Mouse (Mus musculus): Measurements from ENCODE around the gene Triml1. TPM values are rescaled to one million over a fixed set of nuclear protein-coding genes. Genes with fewer than 3 reads are reported as not detected.

Triml1 gene
- polyA plus RNA-seq (2015; fragmentation: Nextera tagmentation; extraction: Ambion mirVana) = not detected in 2 replicates

DNA sequence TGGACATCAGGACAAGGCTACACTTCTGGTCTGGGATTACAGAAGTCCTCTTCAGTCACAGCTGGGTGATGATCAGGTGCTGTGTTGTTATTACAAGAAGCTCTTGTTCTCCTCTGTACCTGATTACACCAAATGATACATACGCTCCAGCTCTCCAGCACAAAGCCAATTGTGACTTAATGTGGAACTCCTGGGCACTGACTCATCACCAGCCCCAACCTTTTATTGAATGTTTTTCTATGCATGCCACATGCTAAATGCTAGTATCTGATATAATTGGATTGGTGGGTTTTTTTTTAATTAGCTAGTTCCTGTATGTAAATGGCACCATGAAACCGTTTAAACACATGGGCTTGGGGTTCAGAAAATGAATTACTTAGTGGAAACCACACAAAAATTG lies at the start of gene Triml1:
Triml1 (minus strand) TSS at position 101 of the 400 bp plus-strand sequence.
- Histone ChIP-seq H3K9me3 (no peaks in the 10 kb centered on the region), H3K9ac (no peak within 1 kb of the TSS), H3K4me2 (no peak within 1 kb of the TSS), H3K36me3 (no peaks in the 10 kb centered on the region), H3K4me3 (no peak within 1 kb of the TSS), H3K27ac (no peak within 1 kb of the TSS), H3K27me3 (no peaks in the 10 kb centered on the region), H3K4me1 (no peaks in the 10 kb centered on the region)
- ATAC-seq (ENCODE audit: borderline replicate concordance, extremely low read depth, low FRiP score, low TSS enrichment) = no peak
- 71% methylated on average over 2 of the region's 2 CpGs for WGBS

DNA sequence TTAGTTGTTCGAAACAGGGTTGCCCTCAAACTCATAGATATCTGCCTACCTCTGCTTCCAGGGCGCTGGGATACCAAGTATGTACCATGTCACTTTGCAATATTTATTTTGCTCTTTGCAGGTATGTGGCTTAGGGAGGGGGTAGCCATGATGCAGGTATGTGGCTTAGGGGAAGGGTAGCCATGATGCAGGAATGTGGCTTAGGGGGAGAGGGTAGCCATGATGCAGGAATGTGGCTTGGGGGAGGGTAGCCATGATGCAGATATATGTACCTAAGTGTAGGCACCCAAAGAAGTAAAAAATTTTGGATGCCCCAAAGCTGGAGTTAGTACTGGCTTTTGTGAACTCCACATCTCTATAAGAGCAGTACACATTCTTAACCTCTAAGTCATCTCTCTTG lies 41.0 kb upstream of the Triml1 start:
- H3K4me1 ChIP-seq = no peaks in the 10 kb centered on the region
- no peak for ATAC-seq (ENCODE audit: borderline replicate concordance, extremely low read depth, low FRiP score, low TSS enrichment)
- H3K4me3 ChIP-seq = no peak overlapping the region
- no peak overlapping the region for H3K9ac ChIP-seq
- H3K4me2 ChIP-seq = no peak overlapping the region
- 92% methylated on average over 2 of the region's 2 CpGs for WGBS
- H3K27ac ChIP-seq = no peak overlapping the region
- no peaks in the 10 kb centered on the region for H3K36me3 ChIP-seq
- no peaks in the 10 kb centered on the region for H3K9me3 ChIP-seq
- no peaks in the 10 kb centered on the region for H3K27me3 ChIP-seq

DNA sequence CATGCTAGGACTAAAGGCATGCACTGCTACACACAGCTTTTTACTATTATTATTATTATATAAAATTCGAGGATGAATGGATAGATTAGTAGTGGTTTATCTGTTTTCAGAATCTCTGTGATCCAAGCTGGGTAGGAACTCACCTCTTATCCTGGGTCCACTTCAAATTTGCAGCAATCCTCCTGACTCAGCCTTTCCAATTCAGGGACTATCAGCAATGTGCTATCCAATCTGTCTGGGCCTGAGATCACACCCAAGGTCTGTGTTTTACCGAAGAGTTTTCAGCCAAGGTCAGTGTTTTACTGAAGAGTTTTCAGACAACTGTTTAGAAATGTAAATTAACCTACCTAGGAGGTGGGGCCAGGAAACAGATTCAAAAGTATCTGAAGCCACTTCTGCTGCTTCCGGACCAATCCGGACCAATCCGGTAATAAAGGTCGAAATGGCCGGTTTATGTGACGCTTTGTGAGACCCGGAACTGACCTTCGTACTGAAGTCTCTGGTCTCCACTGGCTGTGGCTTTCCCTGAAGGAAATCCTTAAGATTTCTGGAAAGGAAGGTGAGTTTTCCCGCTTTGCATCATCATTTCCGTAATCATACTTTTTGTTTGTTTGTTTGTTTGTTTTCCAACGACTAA lies 38.9 kb upstream of the Triml1 start, which contains the start of gene Triml2:
Triml2 (plus strand) TSS at position 488 of the 637 bp plus-strand sequence.
- Histone ChIP-seq H3K27me3 (no peaks in the 10 kb centered on the region), H3K36me3 (no peaks in the 10 kb centered on the region), H3K27ac (no peak within 1 kb of the TSS), H3K4me3 (no peak within 1 kb of the TSS), H3K9me3 (no peaks in the 10 kb centered on the region), H3K9ac (no peak within 1 kb of the TSS), H3K4me1 (no peaks in the 10 kb centered on the region), H3K4me2 (no peak within 1 kb of the TSS)
- ATAC-seq (ENCODE audit: borderline replicate concordance, extremely low read depth, low FRiP score, low TSS enrichment) = no peak
- WGBS = 91% methylated on average over 13 of the region's 13 CpGs

DNA sequence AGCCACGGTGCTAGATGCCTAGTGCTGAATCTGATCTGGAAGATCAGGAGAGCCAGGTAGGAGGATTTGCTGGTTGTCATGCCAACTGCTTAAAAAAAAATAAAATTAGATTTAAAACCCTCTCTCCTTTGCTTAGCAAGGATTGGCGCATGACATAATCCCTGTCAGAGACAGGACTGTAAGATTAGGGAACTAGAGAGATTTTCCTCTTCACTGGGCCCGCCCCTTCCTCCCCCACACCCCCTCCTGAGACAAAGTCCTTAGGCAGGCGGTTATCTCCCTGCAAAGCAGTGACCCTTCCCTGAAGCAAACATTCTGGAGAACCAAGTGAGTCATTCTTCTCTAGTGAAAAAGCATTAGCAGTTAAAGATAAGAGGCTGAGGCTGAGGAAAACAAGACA lies 37.9 kb upstream of the Triml1 start:
- Histone ChIP-seq H3K36me3 (no peaks in the 10 kb centered on the region), H3K9ac (no peak overlapping the region), H3K27me3 (no peaks in the 10 kb centered on the region), H3K4me2 (no peak overlapping the region), H3K4me3 (no peak overlapping the region), H3K4me1 (no peaks in the 10 kb centered on the region), H3K9me3 (no peaks in the 10 kb centered on the region), H3K27ac (no peak overlapping the region)
- WGBS = 19% methylated on average over 4 of the region's 4 CpGs
- ATAC-seq (ENCODE audit: borderline replicate concordance, extremely low read depth, low FRiP score, low TSS enrichment) = no peak

DNA sequence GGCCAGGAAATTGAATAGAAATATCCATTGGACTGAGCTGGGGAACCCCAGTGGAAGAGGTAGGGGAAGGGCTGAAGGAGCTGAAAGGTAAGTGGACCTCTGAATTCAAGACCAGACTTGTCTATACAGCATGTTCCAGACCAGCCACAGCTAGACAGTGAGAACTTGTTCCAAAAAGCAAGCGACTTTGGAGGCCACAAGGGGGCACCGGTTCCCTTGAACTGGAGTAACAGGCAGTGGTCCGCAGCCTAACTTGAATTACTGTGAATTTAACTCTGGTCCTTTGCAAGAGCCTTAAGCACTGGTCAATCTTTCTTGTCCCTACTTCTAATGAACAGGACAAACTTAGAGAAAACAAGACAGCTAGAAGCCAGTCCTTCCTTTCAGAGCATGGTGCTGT lies 37.0 kb upstream of the Triml1 start:
- no peaks in the 10 kb centered on the region for H3K4me1 ChIP-seq
- H3K36me3 ChIP-seq = no peaks in the 10 kb centered on the region
- H3K9ac ChIP-seq = no peak overlapping the region
- WGBS = 51% methylated on average over 3 of the region's 3 CpGs
- no peak overlapping the region for H3K4me3 ChIP-seq
- H3K9me3 ChIP-seq = no peaks in the 10 kb centered on the region
- no peak for ATAC-seq (ENCODE audit: borderline replicate concordance, extremely low read depth, low FRiP score, low TSS enrichment)
- H3K27ac ChIP-seq = no peak overlapping the region
- no peaks in the 10 kb centered on the region for H3K27me3 ChIP-seq
- no peak overlapping the region for H3K4me2 ChIP-seq

DNA sequence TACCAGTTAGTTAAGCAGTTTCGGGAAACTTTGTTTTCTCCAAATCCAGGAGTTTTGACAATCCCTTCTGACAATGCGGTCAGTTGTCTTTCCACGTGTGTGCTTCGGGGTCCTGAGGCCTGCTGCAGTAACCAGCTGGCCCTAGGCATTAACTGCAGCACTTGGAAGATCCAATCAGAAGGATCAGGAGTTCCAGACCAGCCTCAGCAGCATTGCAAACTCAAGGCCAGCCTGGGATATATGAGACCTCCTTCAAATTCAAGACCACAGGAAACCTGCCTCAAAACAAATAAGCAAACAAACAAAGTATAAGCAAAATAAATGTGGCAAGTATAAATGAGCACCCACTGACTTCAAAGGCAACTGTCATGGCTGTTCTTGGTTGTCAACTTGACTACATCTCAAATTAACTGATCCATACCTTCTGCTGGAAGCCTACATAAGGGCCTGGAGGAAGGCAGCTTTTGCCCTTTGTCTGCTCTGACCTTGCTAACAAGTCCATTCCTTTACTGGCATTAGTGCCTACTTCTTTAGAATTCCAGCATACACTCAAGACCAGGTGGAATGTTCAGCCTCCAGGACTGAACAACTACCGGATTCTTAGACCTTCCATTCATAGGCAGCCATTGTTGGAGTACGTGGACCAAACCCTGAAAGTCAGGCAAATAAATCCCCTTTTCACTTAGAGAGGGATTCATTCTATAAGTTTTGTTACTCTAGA lies 35.6 kb upstream of the Triml1 start:
- WGBS = 85% methylated on average over 6 of the region's 6 CpGs
- H3K36me3 ChIP-seq = no peaks in the 10 kb centered on the region
- H3K9me3 ChIP-seq = no peaks in the 10 kb centered on the region
- no peak overlapping the region for H3K4me3 ChIP-seq
- H3K27me3 ChIP-seq = no peaks in the 10 kb centered on the region
- no peaks in the 10 kb centered on the region for H3K4me1 ChIP-seq
- no peak overlapping the region for H3K4me2 ChIP-seq
- H3K9ac ChIP-seq = no peak overlapping the region
- no peak for ATAC-seq (ENCODE audit: borderline replicate concordance, extremely low read depth, low FRiP score, low TSS enrichment)
- H3K27ac ChIP-seq = no peak overlapping the region

DNA sequence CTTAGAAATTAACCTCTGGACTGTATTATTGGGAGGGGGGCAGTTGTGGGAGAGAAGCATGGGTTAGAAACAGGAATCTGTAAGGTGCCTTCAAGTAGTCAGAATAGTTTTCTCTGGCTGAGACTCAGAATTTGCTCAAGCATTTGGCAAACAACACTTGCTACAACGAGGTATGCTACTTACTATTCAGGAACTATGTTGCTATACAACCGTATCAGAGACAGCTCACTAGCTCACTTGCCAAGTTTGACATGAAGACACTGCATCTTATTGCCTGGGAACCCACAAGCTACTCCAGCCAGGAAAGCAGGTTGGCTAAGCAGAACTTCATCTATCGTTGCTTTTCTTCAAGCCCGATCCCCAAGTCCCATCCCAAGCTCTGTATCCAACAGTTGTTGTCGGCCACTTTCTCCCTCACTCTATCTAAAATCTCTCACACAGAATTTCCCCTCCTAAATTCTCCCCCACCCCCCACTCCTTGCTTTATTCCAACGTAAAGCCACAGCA lies 28.0 kb upstream of the Triml1 start:
- no peaks in the 10 kb centered on the region for H3K9me3 ChIP-seq
- no peak overlapping the region for H3K4me3 ChIP-seq
- H3K9ac ChIP-seq = no peak overlapping the region
- WGBS = 73% methylated on average over 6 of the region's 6 CpGs
- H3K27me3 ChIP-seq = no peaks in the 10 kb centered on the region
- H3K36me3 ChIP-seq = no peaks in the 10 kb centered on the region
- H3K27ac ChIP-seq = no peak overlapping the region
- no peak overlapping the region for H3K4me2 ChIP-seq
- no peaks in the 10 kb centered on the region for H3K4me1 ChIP-seq
- no peak for ATAC-seq (ENCODE audit: borderline replicate concordance, extremely low read depth, low FRiP score, low TSS enrichment)

DNA sequence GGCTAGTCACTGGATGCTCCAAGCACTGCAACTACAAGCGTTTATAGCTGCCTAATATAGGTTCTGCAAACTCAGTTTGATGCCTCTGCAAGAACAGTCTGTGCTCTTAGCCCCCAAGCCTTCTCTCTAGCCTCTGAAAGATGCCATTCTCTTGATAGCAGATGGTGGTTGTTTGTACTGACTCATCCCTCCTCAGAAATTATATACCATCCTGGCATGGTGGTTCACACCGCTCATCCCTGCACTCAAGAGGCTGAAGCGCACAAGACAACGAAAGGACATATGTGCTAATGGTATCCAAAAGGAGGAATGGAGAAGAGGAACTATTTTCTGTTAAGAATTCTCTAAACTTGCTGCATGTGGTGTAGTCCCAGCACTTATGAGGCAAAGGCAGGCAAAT lies 26.8 kb upstream of the Triml1 start:
- ATAC-seq (ENCODE audit: borderline replicate concordance, extremely low read depth, low FRiP score, low TSS enrichment) = no peak
- Histone ChIP-seq H3K4me3 (no peak overlapping the region), H3K27me3 (no peaks in the 10 kb centered on the region), H3K4me2 (no peak overlapping the region), H3K9ac (no peak overlapping the region), H3K4me1 (no peaks in the 10 kb centered on the region), H3K9me3 (no peaks in the 10 kb centered on the region), H3K36me3 (no peaks in the 10 kb centered on the region), H3K27ac (no peak overlapping the region)
- WGBS = 89% methylated on average over 4 of the region's 4 CpGs

DNA sequence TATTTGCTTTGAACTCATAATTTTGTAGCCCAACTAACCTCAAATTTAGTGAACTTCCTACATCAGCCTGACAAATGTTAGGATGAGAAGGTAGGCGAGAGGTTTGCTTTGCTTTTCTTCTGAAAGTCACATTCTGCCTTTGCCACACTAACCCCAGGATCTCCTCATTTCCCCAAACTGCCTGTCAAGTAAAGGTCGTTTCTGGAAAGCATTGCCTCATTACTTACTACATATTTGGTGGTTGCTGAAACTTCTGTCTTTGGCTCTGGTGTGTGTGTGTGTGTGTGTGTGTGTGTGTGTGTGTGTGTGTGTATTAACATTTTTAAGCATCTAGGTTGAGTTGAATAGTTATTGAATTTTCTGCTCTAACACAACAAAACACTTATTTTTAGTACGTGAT lies 23.2 kb upstream of the Triml1 start:
- WGBS = 73% methylated on average over 3 of the region's 3 CpGs

DNA sequence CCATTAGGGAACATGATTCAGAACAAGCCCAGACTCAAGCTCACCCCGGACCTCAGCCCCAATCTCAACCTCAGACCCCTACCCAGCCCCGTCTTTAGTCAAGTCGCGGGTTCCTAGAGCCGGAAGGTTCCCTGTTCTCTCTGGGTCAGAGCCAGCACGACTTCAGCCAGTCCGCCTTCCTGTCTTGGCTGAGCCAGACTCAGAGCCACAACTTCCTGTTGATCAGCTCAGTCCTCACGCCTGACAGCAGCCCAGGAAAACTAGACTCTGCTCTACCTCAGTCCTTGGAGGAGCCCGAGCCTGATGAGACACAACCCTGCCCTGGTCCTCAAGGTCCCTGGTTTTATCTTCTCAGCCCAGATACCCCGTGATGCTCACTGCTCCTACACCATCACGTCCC lies 22.0 kb upstream of the Triml1 start:
- Histone ChIP-seq H3K36me3 (no peaks in the 10 kb centered on the region), H3K27me3 (no peaks in the 10 kb centered on the region), H3K9me3 (no peaks in the 10 kb centered on the region), H3K9ac (no peak overlapping the region), H3K4me1 (no peaks in the 10 kb centered on the region), H3K27ac (no peak overlapping the region), H3K4me3 (no peak overlapping the region), H3K4me2 (no peak overlapping the region)
- 72% methylated on average over 11 of the region's 11 CpGs for WGBS
- 0 out of 2 replicates have a peak, but pooled peaks have one; percentile 8 for ATAC-seq (ENCODE audit: borderline replicate concordance, extremely low read depth, low FRiP score, low TSS enrichment)

More for the DNA sequence above, 23.2 kb upstream of the Triml1 start:
- Histone ChIP-seq H3K36me3 (no peaks in the 10 kb centered on the region), H3K4me3 (no peak overlapping the region), H3K27me3 (no peaks in the 10 kb centered on the region), H3K27ac (no peak overlapping the region), H3K4me2 (no peak overlapping the region), H3K9me3 (no peaks in the 10 kb centered on the region), H3K9ac (no peak overlapping the region), H3K4me1 (no peaks in the 10 kb centered on the region)
- no peak for ATAC-seq (ENCODE audit: borderline replicate concordance, extremely low read depth, low FRiP score, low TSS enrichment)

DNA sequence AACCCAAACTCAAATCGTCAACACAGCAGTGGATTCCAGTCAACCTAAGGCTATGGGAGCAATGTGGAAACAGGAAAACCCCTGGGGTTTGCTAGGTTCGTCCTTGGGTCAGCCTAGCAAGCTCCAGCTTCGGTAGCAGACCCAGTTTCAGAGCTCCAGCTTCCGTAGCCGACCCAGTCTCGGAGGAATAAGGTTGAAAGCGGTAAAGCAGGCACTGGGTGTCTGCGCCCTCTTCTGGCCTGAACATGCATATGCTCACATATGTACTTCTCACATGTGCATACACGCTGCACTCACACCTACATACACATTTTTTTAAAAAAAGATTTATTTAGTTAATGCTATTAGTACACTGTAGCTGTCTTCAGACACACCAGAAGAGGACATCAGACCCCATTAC lies 8.0 kb upstream of the Triml1 start:
- WGBS = 84% methylated on average over 9 of the region's 9 CpGs
- H3K9ac ChIP-seq = no peak overlapping the region
- H3K9me3 ChIP-seq = no peaks in the 10 kb centered on the region
- H3K4me1 ChIP-seq = no peaks in the 10 kb centered on the region
- no peak overlapping the region for H3K4me2 ChIP-seq
- H3K27ac ChIP-seq = no peak overlapping the region
- H3K27me3 ChIP-seq = no peaks in the 10 kb centered on the region
- no peak overlapping the region for H3K4me3 ChIP-seq
- no peak for ATAC-seq (ENCODE audit: borderline replicate concordance, extremely low read depth, low FRiP score, low TSS enrichment)
- no peaks in the 10 kb centered on the region for H3K36me3 ChIP-seq

DNA sequence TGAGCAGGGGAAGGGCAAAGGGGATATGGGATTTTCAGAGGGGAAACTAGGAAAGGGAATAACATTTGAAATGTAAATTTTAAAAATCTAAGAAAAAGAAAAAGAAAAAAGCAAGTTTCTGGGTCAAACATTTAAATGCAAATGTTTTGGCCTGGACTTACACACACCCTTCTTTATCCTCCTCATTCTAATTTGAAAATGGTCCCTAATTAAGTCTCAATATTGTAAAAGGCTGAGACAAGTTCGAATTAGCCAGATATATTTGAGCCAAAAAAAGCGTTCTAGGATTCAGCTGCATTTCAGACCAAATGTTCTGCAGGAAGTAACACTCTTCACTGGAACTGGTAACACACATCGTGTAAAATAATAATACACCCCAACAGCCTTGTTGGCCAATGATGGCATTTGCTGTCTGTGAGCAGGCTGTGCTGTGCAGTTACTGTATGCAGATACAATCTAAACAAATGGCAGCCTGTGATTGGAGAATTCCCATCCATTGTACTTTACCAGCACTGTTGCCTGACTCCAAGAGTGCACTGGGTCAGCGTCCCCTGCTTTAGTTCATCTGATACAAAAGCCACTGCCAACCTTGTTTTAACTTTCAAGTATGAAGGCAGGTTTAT lies 30.0 kb downstream of the Triml1 start:
- no peak overlapping the region for H3K4me3 ChIP-seq
- WGBS = 69% methylated on average over 4 of the region's 4 CpGs
- no peak overlapping the region for H3K27ac ChIP-seq
- no peak for ATAC-seq (ENCODE audit: borderline replicate concordance, extremely low read depth, low FRiP score, low TSS enrichment)
- no peak overlapping the region for H3K4me2 ChIP-seq
- H3K36me3 ChIP-seq = no peaks in the 10 kb centered on the region
- H3K9me3 ChIP-seq = no peaks in the 10 kb centered on the region
- H3K4me1 ChIP-seq = no peaks in the 10 kb centered on the region
- H3K27me3 ChIP-seq = no peaks in the 10 kb centered on the region
- H3K9ac ChIP-seq = no peak overlapping the region
